Mouse (Mus musculus) layer of hippocampus, adult 9-10 months (tissue): ENCODE measurements around the gene Pdcl3.
"Not testable (repeated sequence)": the region's sequence is repeated elsewhere in the genome, so short reads cannot be mapped to it uniquely, and the experiment has no call there.

ENCODE experiments used
- DNase-seq: peaks from one replicate; pipeline ENCODE4 v3.0.0; 2022; ENCODE audit warnings: low spot score

Gene Pdcl3

DNA sequence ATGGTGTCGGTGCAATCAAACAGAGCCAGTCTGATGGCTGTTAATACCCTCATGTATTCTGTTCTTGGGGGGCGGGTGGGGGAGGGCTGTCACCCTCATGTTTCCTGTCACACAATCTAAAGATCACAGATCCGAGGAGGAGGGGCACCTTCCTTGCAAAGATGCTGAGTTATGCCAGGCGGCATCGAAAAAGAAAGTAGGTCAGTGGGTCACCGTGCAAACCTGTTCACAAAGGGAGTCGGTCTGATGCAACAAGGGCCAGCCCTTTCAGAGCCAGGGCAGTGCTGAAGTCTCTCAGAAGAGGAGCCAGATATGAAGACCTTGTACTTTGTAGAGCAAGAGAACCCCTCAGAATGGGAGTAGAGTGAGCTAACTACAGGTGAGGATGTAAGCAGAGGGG lies 39.7 kb downstream of the Pdcl3 start:
- DNase-seq: no peak

DNA sequence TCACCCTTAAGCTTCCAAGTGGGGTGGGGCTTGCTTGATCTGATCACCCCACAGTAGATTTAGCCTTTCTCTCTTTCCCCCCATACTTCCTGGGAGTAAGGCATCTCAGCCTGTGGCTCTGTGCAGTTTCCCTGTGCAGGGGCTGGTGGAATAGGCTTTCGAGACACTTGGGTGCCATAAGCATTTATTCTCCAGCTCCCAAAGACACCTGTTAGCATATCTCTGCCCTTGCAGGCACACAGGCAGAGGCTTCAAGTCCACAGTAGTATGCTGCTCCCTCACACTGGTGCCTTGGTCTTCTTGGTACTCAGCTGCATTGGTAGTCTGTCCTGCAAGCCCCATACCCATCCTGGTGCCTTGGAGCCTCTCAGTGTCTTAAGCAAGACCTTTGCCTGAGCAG lies 40.4 kb downstream of the Pdcl3 start:
- no peak for DNase-seq

DNA sequence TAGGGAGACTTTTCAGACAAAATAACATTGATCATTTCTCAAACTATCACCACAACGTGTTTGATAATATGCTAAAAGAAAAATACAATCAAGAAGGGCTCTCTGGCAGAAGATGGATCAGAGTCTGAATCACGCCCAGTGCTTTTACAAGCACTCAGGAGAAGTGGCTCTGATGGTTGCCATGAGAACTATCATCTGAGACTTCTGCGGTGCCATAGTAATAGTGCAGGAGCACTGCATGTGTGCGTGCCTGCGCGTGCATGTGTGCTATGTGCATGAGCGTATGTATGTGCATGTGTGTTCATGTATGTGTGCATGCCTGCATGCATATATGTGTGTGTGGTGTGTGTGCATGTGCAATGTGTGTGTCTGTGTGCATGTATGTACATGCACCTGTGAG lies 43.8 kb downstream of the Pdcl3 start:
- DNase-seq: no peak

DNA sequence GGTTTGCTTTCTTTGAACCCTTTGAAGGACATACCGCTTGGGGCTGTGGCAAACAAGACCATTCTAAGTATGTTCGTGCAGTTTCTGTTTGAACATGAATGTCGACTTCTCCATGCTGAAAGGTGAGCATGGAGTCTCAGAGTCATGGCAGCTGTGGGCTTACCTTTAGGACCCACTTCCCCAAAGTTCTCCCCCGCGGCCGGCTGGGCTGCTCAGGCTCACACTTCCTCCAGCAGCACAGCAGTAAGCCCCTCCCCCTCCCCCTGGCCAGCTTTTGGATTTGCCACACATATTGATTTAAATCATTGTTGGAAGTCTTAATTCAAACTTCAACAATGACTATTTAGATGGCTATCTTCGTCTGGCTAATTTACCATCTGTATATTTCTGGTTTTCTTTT lies 44.7 kb downstream of the Pdcl3 start:
- no peak for DNase-seq

DNA sequence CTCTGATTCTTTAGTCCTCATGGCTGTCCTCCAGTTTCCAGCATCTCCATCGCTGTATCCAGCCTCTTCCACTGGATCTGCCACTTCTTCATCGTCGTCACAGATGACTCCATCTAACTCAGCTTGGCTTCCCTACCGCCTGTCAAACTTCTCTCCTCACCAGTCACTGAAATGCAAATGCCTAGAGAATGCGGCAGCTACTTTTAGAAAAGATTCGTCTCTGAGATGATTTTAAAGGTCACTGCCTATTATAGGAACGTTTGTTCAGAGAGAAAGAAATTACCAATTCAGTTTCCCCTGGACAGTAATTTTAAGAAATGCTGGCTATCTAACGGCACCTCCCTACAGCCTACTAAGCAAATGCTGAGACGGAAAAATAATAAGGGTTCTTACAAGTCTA lies 50.4 kb downstream of the Pdcl3 start:
- DNase-seq: no peak

DNA sequence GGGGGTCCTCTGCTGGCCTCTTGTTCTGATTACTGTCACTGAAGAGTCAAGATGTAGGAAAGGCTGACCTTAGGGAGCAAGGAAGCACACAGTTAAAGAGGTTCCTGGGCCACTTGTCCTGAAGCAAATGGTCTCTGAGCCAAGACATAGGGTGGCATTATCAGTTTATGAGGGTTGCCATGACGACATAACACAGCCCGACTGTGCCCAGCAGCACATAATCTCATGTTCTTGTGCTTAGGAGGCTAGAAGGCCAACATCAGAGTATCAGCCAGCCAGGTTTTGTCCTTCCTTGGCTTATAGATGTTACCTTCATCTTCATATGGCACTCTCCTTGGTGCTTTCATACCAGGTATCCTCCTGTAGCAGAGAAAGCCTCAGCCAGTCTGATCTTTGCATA lies 56.8 kb downstream of the Pdcl3 start:
- DNase-seq: no peak

DNA sequence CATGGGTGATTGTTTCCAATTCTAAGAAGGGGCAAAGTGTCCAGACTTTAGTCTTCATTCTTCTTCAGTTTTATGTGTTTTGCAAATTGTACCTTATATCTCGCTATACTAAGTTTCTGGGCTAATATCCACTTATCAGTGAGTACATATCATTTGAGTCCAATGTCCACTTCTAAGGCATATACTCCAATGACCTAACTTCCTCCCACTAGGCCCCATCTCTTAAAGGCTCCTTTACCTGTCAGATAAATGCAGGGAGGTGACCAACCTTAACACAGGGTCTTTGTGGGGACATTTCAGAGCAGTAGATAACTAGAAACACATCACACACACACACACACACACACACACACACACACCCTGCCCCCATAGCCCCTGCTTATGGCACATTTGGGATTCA lies 59.0 kb downstream of the Pdcl3 start:
- DNase-seq: not testable (repeated sequence)

DNA sequence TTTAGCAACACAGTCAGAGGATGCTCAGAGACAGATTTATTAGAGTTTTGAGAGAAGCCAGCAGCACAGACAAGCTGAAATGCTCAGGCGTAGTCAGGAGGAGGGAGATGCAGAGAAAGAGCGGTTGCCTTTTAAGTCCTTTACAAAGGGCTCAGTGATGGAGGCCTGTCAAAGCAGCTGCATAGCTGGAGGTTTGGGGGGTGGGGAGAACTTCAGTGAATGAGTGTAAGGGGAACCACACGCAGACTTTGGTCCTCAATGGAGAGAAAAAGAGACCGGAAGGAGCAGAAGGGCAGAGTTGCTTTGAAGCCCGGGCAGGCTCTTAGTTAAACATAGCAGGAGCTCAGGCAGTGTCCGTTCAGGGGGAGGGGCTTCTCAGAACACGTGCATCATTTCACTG lies 61.3 kb downstream of the Pdcl3 start:
- DNase-seq: no peak
